Mouse (Mus musculus): ENCODE data around the gene Cers6. TPM values are rescaled to one million over a fixed set of nuclear protein-coding genes. Genes with fewer than 3 reads are reported as not detected.
A peak's percentile ranks its signal among the peaks of the same experiment; 100 is the strongest.

Gene Cers6
- polyA plus RNA-seq, 1 experiment: 10.3 TPM

- no peak overlapping the region for H3K4me3 ChIP-seq (ENCODE audit: insufficient read depth, poor library complexity, severe bottlenecking)
- TF ChIP-seq FOSL1 (IDR thresholded peaks at IDR 0.05; ENCODE audit: insufficient read depth, low read length, poor library complexity, severe bottlenecking): no peak
- no peaks in the 10 kb centered on the region for H3K27me3 ChIP-seq (ENCODE audit: control insufficient read depth, insufficient read depth, insufficient read length)
- no peaks in the 10 kb centered on the region for H3K79me3 ChIP-seq (ENCODE audit: low read depth)
- H3ac ChIP-seq (ENCODE audit: control insufficient read depth, insufficient read length, low read depth): no peak overlapping the region
- no peaks in the 10 kb centered on the region for H3K36me3 ChIP-seq (ENCODE audit: control insufficient read depth, insufficient read depth)
- no peaks in the 10 kb centered on the region for H3K79me2 ChIP-seq (ENCODE audit: control insufficient read depth, insufficient read depth)
Observed at GRCm38 (mm10) chr2:68843330-68843729, 17.9 kb upstream of the Cers6 start.

- H3ac ChIP-seq (ENCODE audit: control insufficient read depth, insufficient read length, low read depth): no peak overlapping the region
- no peak for TF ChIP-seq MYOD1 (IDR thresholded peaks at IDR 0.05; ENCODE audit: control insufficient read depth, insufficient read length, low read depth)
- TF ChIP-seq FOSL1 (IDR thresholded peaks at IDR 0.05; ENCODE audit: insufficient read depth, low read length, poor library complexity, severe bottlenecking): no peak
- no peak for TF ChIP-seq CTCF (IDR thresholded peaks at IDR 0.05; ENCODE audit: control insufficient read depth, insufficient read depth, insufficient read length)
- no peak for TF ChIP-seq MYOG (IDR thresholded peaks at IDR 0.05; ENCODE audit: control insufficient read depth, extremely low read depth, insufficient read length)
- peak; percentile 78 for TF ChIP-seq CEBPB (IDR thresholded peaks at IDR 0.05; ENCODE audit: low read depth)
- no peak for TF ChIP-seq USF1 (IDR thresholded peaks at IDR 0.05; ENCODE audit: low read depth)
- no peaks in the 10 kb centered on the region for H3K27me3 ChIP-seq (ENCODE audit: control insufficient read depth, insufficient read depth, insufficient read length)
- no peak overlapping the region for H3K4me3 ChIP-seq (ENCODE audit: insufficient read depth, poor library complexity, severe bottlenecking)
- H3K79me3 ChIP-seq (ENCODE audit: low read depth): no peaks in the 10 kb centered on the region
- no peaks in the 10 kb centered on the region for H3K36me3 ChIP-seq (ENCODE audit: control insufficient read depth, insufficient read depth)
- no peaks in the 10 kb centered on the region for H3K79me2 ChIP-seq (ENCODE audit: control insufficient read depth, insufficient read depth)
Observed at GRCm38 (mm10) chr2:68844530-68844929, 16.7 kb upstream of the Cers6 start.

GRCm38 (mm10) chr2:68845002-68845740, 16.1 kb upstream of the Cers6 start:
- Histone ChIP-seq H3K27me3 (ENCODE audit: control insufficient read depth, insufficient read depth, insufficient read length) (no peaks in the 10 kb centered on the region), H3K79me2 (ENCODE audit: control insufficient read depth, insufficient read depth) (no peaks in the 10 kb centered on the region), H3K36me3 (ENCODE audit: control insufficient read depth, insufficient read depth) (no peaks in the 10 kb centered on the region), H3ac (ENCODE audit: control insufficient read depth, insufficient read length, low read depth) (no peak overlapping the region), H3K79me3 (ENCODE audit: low read depth) (no peaks in the 10 kb centered on the region), H3K4me3 (ENCODE audit: insufficient read depth, poor library complexity, severe bottlenecking) (no peak overlapping the region)
- TF ChIP-seq MYOD1 (IDR thresholded peaks at IDR 0.05; ENCODE audit: control insufficient read depth, insufficient read length, low read depth) (no peak), CEBPB (IDR thresholded peaks at IDR 0.05; ENCODE audit: low read depth) (no peak)

- Histone ChIP-seq H3K79me3 (ENCODE audit: low read depth) (peaks cover 36% of the 10 kb centered on the region), H3K79me2 (ENCODE audit: control insufficient read depth, insufficient read depth) (peaks cover 42% of the 10 kb centered on the region), H3K36me3 (ENCODE audit: control insufficient read depth, insufficient read depth) (peaks cover 4% of the 10 kb centered on the region), H3K4me3 (ENCODE audit: insufficient read depth, poor library complexity, severe bottlenecking) (no peak overlapping the region), H3ac (ENCODE audit: control insufficient read depth, insufficient read length, low read depth) (no peak overlapping the region), H3K27me3 (ENCODE audit: control insufficient read depth, insufficient read depth, insufficient read length) (no peaks in the 10 kb centered on the region)
- TF ChIP-seq MAX (IDR thresholded peaks at IDR 0.05) (no peak), CTCF (IDR thresholded peaks at IDR 0.05; ENCODE audit: control insufficient read depth, insufficient read depth, insufficient read length) (no peak), FOSL1 (IDR thresholded peaks at IDR 0.05; ENCODE audit: insufficient read depth, low read length, poor library complexity, severe bottlenecking) (no peak), CEBPB (IDR thresholded peaks at IDR 0.05; ENCODE audit: low read depth) (no peak), MYOD1 (IDR thresholded peaks at IDR 0.05; ENCODE audit: control insufficient read depth, insufficient read length, low read depth) (no peak), MYOG (IDR thresholded peaks at IDR 0.05; ENCODE audit: control insufficient read depth, extremely low read depth, insufficient read length) (no peak), USF1 (IDR thresholded peaks at IDR 0.05; ENCODE audit: low read depth) (no peak)
Observed at GRCm38 (mm10) chr2:68860391-68860790, 850 bp upstream of the Cers6 start.

- TF ChIP-seq MYOD1 (IDR thresholded peaks at IDR 0.05; ENCODE audit: control insufficient read depth, insufficient read length, low read depth) (no peak), CEBPB (IDR thresholded peaks at IDR 0.05; ENCODE audit: low read depth) (no peak), CTCF (IDR thresholded peaks at IDR 0.05; ENCODE audit: control insufficient read depth, insufficient read depth, insufficient read length) (no peak), MAX (IDR thresholded peaks at IDR 0.05) (no peak), MYOG (IDR thresholded peaks at IDR 0.05; ENCODE audit: control insufficient read depth, extremely low read depth, insufficient read length) (no peak), FOSL1 (IDR thresholded peaks at IDR 0.05; ENCODE audit: insufficient read depth, low read length, poor library complexity, severe bottlenecking) (no peak), USF1 (IDR thresholded peaks at IDR 0.05; ENCODE audit: low read depth) (no peak)
- H3K79me2 ChIP-seq (ENCODE audit: control insufficient read depth, insufficient read depth): peaks cover 57% of the 10 kb centered on the region
Observed at GRCm38 (mm10) chr2:68861721-68862463, 651 bp downstream of the Cers6 start.

More at GRCm38 (mm10) chr2:68861721-68862463, 651 bp downstream of the Cers6 start:
- Histone ChIP-seq H3K4me3 (ENCODE audit: insufficient read depth, poor library complexity, severe bottlenecking) (peak overlapping the region; percentile 85), H3K27me3 (ENCODE audit: control insufficient read depth, insufficient read depth, insufficient read length) (no peaks in the 10 kb centered on the region), H3ac (ENCODE audit: control insufficient read depth, insufficient read length, low read depth) (peak overlapping the region; percentile 67), H3K79me3 (ENCODE audit: low read depth) (peaks cover 44% of the 10 kb centered on the region), H3K36me3 (ENCODE audit: control insufficient read depth, insufficient read depth) (peaks cover 4% of the 10 kb centered on the region)
